Mouse (Mus musculus): ENCODE results near the gene Ripor3.

Ripor3 gene

DNA sequence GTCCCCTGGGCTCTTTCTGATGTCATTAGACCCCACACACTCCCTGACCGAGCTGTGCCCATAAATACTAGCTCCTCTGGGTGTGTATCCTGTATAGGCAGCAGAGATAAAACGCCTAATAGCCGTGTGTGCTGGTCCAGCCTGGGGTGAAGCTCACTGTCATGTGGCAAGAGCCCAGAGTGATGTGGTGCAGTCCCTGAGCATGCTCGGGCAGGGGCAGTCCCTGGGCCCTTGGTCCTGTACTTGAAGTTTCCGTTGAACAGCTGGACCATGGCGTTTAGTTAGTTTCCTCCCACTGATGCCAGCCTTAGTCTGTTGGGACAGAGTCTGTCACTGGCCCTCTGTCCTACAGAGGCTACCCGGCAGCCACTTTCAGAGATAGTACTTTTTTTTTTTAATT lies 55.5 kb downstream of the Ripor3 start:
- DNase-seq (ENCODE audit: low spot score in 2 of 2): no peak

DNA sequence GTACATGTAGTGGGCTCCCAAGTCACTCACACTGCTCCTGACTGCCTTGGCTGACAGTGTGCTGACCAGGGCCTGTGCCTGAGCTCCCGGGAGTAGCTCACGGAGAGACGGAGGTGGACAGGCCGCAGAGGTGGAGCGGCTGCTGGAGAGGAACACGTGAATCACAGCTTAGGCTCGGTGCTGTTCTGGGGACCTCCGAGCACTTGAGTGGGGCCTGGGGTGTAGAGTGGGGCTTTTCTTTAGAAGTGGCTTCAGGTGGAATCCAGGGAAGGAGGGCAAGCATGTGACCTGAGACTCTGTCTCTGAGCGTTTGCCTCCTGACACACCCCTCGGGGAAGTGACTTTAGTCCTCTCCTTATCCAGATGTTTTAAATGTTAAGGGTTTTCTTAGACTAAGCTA lies 56.6 kb downstream of the Ripor3 start:
- no peak for DNase-seq (ENCODE audit: low spot score in 2 of 2)

DNA sequence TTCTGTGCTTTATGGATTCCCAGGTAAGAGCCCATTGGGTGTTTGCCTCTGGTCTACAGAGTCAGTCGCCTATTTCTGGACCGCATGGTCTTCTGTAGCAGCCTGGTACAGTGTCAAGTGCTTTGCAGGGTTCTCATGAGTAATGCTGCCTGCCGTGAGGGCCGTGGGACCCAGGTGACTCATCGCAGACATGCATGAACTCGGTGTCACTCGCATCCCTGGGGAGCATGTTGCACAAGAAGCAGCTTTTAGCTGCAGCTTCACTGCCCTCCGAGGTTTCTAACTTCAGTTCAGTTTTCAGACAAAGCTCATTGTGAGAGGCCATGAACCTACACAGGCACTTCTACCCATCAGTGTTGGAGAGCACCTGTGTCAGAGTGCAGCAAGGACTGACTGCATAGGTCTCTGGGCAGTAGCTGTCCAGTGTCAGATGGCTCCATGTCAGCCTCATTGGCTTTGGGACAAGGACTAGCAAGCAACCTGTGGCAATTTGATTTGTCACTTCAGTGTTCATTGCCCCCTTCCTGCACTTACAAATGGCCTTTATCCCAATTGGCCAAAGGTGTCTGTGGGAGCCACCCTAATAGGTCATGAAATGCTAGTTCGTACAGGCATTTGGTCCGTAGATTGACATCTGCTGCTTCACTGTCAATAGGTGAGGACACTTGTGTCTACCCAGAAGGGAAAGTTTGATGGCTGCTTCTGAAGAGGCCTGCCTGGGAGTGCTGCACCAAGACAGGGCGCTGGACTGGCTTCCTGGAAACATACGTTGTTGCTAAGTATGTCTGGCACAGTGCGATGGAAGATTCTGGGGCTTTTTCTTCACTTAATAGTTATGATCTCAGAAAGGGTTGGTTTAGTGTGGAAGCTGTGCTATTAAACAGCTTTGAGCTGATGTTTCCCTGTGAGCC lies 58.9 kb downstream of the Ripor3 start:
- no peak for DNase-seq (ENCODE audit: low spot score in 2 of 2)

DNA sequence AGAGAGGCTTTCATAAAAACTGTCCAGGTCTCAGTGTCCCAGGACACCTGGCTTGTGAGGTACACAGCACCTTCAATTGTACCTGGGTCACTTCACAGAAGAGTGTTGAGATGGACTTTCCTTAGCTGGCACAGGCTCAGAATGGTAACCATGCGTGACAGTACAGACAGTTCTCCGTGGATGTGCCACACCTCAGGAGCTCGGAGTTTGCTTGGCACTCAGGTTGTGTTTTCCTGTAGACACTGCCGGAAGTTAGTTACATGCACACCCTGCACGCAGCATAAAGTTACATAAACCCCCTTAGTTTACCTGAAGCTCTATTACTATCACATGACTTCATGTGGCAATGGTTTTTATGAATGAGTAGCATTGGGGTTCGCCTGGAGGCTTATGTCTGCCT lies 59.7 kb downstream of the Ripor3 start:
- no peak for DNase-seq (ENCODE audit: low spot score in 2 of 2)

DNA sequence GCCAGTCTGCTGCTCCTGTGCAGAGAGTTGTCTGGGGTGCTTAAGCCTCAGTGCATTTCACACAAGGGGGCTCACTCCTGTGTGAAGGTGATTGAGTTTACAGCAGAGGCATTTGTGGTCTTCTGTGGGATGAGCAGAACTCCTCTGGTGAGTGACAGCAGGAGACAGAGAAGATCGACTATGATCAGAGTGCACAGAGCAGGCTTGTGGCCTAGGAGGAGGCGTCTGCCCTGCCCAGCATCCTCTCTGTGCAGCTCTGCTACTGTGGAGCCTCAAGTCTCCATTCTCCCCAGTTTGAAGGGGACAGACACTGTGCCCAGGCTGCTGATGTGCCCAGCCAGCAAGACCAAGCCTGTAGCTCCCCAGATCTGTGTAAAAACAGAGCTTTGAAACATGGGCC lies 60.6 kb downstream of the Ripor3 start:
- no peak for DNase-seq (ENCODE audit: low spot score in 2 of 2)

DNA sequence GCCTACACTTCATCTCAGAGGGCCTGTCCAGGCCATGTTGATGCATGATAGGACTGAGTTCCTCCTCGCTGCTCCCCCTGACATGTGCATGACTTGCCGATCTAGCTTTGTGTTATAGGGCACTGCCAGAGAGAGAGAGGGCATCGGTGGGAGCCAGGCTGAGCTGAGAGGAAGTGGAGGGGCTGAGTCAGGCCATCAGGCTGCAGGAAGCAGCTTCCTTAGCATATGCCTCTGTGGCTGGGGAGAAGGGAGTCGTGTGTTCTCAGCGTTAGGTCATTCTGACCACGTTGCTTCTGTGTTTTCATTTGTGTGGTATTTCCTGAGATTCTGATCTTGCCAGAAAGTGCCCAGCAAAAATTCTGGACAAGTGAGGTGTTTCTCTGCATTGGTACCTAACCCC lies 61.2 kb downstream of the Ripor3 start:
- no peak for DNase-seq (ENCODE audit: low spot score in 2 of 2)

DNA sequence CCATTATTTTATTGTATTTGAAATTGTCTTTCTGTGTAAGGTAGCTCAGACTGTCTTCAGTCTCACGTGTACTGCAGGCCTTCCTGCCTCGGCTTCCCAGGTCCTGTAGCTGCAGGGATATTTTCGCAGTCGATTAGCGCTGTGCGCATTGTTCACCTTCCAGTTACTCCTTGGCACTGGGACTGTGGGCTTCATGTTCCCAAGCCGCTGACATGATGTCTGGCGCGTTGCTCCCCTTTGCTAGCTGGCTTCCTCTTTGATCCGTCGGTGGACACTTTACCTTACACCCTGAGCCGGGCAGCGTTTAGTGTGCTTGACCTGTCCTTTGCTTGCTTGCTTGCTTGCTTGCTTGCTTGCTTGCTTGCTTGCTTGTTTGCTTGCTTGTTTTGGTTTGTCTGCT lies 61.9 kb downstream of the Ripor3 start:
- no peak for DNase-seq (ENCODE audit: low spot score in 2 of 2)

DNA sequence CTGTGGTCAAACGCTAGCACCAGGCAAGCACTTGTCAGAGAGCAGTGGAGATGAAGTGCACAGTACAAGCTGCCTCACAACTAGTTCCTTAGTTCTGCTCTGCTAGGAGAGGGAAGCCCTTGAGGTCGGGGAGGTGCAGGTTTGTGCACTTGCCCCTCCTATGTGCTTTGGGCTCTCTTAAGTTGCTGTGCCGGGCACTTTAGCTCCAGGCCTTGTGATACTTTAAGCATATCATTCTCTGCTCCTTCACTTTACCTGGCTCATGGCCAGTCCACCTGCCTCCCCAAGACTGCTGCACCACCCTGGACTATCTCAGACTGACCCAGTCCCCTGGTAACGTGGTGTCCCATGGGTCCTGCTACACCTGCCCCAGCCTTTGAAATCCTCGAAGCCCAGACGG lies 62.4 kb downstream of the Ripor3 start:
- no peak for DNase-seq (ENCODE audit: low spot score in 2 of 2)

DNA sequence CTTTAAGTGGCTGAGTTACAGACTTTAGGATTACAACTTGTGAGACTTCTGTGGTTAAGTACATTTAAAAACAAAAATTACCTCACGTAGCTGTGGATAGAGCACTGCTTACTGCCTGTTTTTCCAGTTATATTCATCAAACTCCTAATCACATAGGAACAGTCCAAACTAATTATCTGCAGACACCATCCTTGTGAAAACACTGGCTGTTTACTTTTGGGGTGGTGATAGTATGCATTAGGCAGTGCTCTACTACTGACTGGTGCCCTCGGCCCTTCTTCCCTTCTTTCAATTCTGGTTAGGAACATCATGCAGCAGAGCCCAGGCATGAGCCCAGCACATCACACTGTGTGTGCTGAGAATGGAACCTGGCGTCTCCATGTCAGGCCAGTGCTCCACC lies 63.2 kb downstream of the Ripor3 start:
- no peak for DNase-seq (ENCODE audit: low spot score in 2 of 2)

DNA sequence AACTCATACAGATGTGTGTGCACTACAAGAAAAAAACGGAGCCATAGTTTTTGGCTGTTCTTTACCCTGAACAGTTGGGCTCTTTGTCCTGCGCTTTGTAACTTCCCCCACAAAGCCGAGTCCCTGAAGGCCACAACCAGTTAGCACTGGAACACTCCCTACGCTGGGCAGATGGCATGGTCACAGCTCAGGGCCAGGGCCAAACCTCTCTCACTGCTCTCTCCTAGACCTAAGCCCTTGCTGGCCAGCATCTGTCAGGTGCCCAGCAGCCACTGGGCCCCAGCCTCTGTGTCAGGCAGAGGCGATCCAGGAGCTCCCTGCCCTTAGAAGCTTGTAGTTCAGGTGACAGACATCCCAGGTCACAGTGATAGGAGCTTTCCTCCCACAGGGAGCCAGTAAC lies 65.0 kb downstream of the Ripor3 start:
- no peak for DNase-seq (ENCODE audit: low spot score in 2 of 2)

DNA sequence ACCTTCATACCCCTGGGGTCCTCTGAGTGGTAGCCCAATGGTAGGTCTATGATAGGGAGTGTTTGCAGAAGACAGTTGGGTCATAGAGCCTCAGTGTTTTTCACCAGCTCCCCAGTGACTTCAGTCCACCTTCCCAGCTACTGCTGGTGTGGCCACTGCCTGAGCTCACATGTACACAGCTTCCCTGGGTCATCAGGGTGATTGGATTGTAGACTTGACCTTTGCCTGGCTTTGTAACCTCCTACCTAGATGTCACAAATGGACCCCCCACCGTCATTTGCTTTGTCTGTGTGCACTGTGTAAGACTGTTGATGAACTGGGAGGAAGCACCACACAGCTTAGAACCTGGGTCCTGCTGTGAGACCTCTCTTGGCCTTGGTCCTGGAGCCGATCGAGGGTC lies 66.2 kb downstream of the Ripor3 start:
- no peak for DNase-seq (ENCODE audit: low spot score in 2 of 2)

DNA sequence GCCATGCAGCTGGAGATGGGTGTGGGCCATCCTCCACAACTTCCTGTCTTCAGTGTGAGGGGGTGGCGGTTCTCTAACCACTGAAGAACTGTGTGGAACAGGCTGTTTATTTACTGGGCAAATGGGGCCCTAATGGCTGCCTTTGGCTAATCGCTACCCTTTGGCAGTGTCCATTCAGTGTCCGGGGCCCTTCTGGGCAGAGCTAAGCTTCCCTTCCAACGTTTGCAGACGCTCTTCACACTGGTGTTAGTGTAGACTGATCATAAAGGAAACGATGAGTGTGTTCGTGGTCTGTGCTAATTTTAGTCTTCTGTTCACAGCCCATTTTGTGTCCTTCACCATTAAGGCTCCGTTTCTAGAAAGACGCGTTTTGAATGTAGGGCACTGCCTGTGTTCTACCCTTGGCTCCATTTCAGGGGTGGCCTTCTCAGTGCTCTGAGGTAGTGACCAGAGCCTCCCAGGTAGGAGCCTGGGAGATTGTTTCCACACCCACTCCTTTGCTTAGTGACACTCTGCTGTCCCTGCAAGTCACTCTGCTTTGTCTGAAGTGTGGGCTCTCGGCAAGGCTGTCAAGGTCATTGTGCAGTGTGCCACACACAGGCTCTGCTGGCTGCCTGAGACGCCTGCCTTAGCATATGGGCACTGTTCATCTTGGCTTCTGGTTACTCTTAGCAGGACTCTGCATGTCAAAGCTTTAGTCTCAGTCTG lies 67.3 kb downstream of the Ripor3 start:
- DNase-seq (ENCODE audit: low spot score in 2 of 2): no peak

DNA sequence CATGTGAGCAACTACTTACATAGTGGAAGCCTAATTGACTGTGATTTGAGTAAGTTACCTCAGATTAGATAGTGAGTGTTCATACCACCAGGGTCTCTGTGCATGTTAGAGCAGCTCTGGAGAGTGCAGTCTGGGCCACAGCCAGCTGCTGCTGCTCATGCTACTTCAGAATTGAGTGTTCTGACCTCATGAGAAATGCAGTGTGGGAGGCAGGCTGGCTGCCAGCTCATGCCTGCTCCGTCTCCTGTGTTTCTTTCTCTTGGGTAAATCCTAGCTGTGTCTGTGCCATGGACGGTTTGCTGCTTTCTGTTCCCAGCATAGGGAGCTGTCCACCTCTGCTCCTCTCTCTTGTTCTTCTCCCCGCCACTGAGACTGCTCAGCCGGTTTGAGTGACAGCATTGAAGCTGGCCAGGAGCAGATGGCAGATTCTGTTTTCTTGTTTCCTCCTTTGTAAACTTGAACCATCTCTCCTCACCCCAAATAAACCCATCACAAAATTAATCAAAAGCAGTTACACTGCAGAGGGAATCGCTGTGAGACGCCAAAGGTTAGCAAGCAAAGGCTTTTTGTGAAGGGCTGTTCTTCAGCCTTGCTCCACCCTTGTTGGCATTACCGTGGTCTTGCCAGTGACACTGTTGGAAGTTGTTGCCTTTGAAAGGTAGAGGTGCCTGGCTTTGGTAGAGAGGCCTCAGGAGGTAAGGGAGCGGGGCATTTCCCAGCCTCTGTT lies 68.1 kb downstream of the Ripor3 start:
- DNase-seq (ENCODE audit: low spot score in 2 of 2): peak; percentile 73 to 78

DNA sequence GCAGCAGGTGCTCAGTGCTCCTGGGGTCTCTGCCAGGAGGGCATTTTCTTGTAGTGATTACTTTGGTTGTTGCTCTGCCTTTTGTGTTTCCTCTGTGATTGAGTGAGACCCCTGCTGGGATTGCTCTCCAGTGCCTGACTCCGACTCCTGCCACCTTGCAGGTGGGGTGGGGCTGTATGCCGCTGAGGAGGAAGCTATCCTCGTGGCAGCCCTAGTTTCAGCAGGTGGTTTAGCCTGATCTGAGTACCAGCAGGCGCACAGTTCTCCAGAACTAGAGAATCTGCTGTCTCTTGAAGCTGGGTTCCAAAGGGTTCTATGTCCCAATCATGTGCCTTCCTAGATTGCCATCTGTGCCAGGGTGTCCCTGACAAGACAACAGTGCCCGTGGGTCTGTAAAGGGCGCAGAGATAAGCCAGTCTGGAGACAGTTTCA lies 68.7 kb downstream of the Ripor3 start:
- DNase-seq (ENCODE audit: low spot score in 2 of 2): no peak

DNA sequence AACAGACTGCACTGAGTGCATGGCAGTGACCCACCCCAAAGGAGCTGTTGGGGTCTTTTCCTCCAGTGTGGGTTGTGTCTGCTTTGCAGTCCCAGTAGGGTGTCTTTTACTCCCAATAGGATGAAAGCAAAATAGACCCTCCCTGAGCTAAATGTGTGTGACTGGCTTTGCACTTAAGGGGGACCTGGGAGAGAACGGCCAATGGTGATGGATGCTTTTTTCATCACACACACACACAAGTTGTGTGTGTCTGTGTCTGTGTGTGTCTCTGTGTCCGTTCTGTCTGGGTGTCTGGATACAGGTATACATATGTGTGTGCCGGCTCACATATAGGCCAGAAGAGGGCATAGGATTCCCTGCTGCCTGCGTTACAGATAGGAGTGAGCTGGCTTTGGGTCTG lies 69.1 kb downstream of the Ripor3 start:
- DNase-seq (ENCODE audit: low spot score in 2 of 2): no peak

DNA sequence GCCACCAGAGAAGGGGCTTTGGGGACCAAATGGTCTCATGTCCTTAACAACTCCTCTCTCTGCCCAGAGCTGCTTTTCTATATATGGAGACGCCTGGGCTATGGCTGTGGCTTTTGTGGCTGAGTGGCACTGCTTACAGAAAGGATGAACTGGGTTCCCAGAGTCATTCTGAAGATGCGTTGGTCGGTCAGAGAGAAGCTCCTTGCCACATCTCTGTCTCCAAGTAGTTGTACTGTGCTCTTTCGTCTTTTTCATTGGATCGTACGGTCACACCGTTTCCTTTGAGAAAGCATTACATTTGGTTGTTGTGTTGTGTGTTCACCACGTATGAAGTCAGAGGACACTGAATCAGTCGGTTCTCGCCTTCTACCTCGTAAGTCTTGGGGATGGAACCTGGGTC lies 69.8 kb downstream of the Ripor3 start:
- no peak for DNase-seq (ENCODE audit: low spot score in 2 of 2)

DNA sequence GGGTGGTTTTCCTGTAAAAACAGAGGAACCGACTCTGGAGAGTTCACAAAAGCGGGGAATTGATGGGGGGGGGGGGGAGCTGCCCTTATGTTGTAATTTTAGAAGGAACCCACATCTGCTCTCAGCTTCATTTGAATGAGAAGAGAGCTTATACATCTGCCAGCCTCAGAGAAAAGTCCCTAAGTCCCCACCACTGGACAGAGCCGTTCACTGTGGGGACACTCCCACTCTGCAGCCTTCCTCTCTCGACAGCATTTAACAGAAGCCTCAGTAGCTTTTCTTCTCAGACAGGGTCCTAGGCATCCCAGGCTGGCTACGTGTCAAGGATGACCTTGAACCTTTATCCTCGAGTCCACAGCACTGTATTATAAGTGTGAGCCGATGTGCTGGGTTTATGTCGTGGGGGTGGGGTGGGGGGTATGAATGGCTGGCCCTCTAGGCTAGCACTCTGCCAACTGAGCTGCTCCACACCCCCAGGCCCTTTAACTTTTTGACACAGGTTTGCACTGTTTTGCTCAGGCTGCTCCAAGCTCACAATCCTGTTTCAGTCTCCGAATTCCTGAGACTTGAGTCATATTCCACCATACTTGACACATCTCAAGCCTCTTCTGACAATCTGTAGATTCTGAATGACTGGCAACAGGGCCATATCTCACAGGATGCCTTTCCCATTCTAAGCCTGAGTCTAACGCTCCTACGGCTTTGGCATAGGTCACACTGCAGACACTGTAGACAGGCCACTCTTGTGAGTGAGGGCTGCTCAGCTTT lies 70.6 kb downstream of the Ripor3 start:
- no peak for DNase-seq (ENCODE audit: low spot score in 2 of 2)

DNA sequence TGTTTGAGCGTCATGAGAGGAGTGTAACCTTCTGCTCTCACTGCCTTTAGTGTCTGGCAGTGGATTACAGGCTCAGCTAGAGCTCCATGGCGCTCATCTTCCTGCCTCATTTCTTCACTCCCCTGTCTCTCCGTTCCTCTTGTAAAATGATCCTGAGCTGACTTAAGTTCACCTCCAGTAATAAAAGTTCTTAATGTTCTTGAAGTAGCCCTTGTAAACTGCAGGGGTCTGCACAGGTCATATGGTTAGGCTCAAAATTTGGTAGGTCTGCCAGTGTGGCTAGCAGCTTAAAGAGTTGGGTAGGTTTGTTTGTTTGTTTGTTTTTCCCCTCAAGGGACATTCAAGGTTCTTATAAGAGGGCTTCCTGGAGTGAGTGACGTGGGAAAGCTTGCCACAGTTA lies 71.2 kb downstream of the Ripor3 start:
- no peak for DNase-seq (ENCODE audit: low spot score in 2 of 2)

DNA sequence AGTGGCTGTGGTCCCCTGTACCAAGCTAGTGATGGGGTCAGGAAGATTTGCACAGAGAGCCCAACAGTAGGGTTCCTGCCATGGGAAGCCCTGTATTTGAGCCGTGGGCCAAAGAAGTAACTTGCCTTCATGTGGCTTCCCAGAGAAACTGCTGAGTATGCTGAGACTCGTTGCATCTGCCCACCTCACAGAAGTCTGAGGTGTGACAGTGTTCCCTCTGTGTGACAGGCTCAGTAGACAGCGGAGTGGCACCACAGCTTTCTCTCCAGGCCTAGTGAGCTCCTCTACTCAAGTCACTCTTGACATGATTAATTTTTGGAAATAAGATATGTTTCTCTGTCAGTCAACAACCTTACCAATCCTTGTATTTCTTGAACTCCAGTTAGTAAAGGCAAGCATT lies 71.6 kb downstream of the Ripor3 start:
- no peak for DNase-seq (ENCODE audit: low spot score in 2 of 2)

DNA sequence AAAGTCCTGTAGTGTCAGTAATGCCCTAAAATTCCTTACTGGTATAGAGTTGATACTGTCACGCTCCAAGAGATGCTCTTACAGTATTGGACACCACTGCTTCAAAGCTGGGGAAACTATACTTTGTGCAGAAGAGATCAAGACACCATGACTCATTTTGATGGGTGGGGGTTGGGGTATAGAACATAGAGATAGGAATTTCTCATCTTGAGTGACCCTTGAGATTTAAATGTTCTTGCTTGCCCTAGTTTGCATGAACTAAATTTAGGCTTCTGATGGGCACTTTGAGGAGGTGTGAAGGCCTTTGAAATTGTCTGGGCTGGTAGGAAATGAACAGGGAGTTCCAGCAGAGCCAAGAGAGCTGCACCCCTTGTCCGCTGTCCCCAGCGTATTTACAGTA lies 74.5 kb downstream of the Ripor3 start:
- DNase-seq (ENCODE audit: low spot score in 2 of 2): no peak

DNA sequence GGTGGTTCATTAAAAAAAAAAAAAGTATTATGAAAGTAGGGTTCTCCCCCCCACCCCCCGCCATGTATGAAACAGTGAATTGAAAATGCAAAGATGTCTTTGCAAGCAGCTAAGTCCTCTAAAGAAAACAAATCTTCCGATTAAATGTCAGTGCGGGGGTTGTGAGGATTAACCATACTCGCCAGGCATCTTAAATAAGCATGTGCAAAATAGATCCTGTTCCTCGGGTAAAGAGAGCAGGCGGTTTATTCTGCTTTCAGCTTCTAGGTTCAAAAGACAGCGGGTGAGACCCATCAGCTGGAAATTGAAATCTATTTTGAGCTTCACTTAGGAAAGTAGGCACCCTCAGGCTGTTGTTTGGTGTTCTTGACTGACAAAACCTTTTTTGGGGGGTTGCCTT lies 77.0 kb downstream of the Ripor3 start:
- DNase-seq (ENCODE audit: low spot score in 2 of 2): no peak

DNA sequence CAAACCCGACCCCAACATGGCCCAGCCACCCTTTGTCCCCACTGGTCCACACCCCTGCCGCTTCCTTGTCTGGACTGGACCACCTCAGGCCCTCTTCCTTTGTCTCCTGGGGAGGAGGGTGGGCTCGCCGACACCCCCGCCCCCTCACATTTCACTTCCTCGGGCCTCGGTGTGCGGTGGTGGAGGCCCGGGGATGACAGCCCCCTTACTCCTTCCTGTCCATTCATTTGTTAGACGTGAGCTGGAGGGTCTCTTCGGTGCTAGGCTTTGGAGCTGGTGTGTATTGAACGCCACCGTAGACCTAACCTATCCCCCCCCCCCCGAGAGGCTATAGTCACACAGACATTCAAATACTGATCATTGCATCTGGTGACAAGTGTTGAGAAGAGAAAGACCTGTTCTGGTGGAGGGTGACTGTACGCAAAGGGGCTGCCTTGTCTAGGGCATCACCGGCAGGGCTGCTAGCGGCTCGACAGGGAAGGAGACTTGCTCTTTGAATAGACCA lies 77.6 kb downstream of the Ripor3 start:
- DNase-seq (ENCODE audit: low spot score in 2 of 2): no peak

All from right cerebral cortex, postnatal 36 days (tissue).